Mouse (Mus musculus) heart, embryonic 15.5 days (tissue): ENCODE results near the gene Ndufb6. TPM values are rescaled to one million over a fixed set of nuclear protein-coding genes. Genes with fewer than 3 reads are reported as not detected.
"Not testable (repeated sequence)": the region's sequence is repeated elsewhere in the genome, so short reads cannot be mapped to it uniquely, and the experiment has no call there.

Source experiments
- ATAC-seq: fragments of 200-750 bp; cut with Nextera tagmentation; replicated peaks from 2 replicates; pipeline ENCODE4 v1.8.0; 2017; ENCODE audit warnings: low read depth, moderate TSS enrichment; ENCODE audit not compliant: insufficient number of reproducible peaks, insufficient read depth, low FRiP score
- H3K27ac ChIP-seq: fragments of 300-500 bp; sonication (generic); 2 replicates; pipeline ENCODE4 v1.5.1; 2015; ENCODE audit warnings: mild to moderate bottlenecking, inconsistent platforms
- H3K27me3 ChIP-seq: fragments of 300-500 bp; sonication (generic); 2 replicates; pipeline ENCODE4 v1.6.1; 2015; ENCODE audit warnings: inconsistent platforms
- H3K36me3 ChIP-seq: fragments of 300-500 bp; sonication (generic); 2 replicates; pipeline ENCODE4 v1.6.1; 2015; ENCODE audit warnings: mild to moderate bottlenecking, inconsistent platforms
- H3K4me1 ChIP-seq: fragments of 300-500 bp; sonication (generic); replicated peaks from 2 replicates; pipeline ENCODE4 v1.6.1; 2015; ENCODE audit warnings: inconsistent platforms
- H3K4me2 ChIP-seq: fragments of 300-500 bp; sonication (generic); 2 replicates; pipeline ENCODE4 v1.6.1; 2015; ENCODE audit warnings: inconsistent platforms, mild to moderate bottlenecking, moderate library complexity
- H3K4me3 ChIP-seq: fragments of 300-500 bp; sonication (generic); 2 replicates; pipeline ENCODE4 v1.5.1; 2015; ENCODE audit warnings: mild to moderate bottlenecking, inconsistent platforms
- H3K9ac ChIP-seq: fragments of 300-500 bp; sonication (generic); 2 replicates; pipeline ENCODE4 v1.6.1; 2015; ENCODE audit warnings: mild to moderate bottlenecking, inconsistent platforms
- H3K9me3 ChIP-seq: fragments of 300-500 bp; sonication (generic); replicated peaks from 2 replicates; pipeline ENCODE4 v1.6.1; 2016; ENCODE audit warnings: inconsistent platforms
- WGBS: fragments of 180-500 bp; shearing (Covaris S2); methylation state at CpG from one replicate; pipeline ENCODE4 v1.1.7; 2015; ENCODE audit warnings: mixed read lengths; 5-methylcytosine and 5-hydroxymethylcytosine counted together
- polyA plus RNA-seq: library from polyadenylated mRNA; unstranded; fragments of >200 nt; fragmentation: Nextera tagmentation; extraction: Ambion mirVana; gene quantifications from 2 replicates; pipeline ENCODE4 v1.2.1, GENCODE M21; 2015

Gene Ndufb6
- polyA plus RNA-seq, 1 experiment from 2014 or later = 594 TPM

GRCm38 (mm10) chr4:40291511-40291910 lies 12.3 kb upstream of the Ndufb6 start:
- not testable (repeated sequence) for ATAC-seq, H3K4me3 ChIP-seq, H3K36me3 ChIP-seq, H3K9ac ChIP-seq, H3K4me1 ChIP-seq, H3K27me3 ChIP-seq, H3K9me3 ChIP-seq, H3K4me2 ChIP-seq, H3K27ac ChIP-seq
- 75% methylated on average over 11 of the region's 11 CpGs for WGBS

GRCm38 (mm10) chr4:40289046-40289445 lies 9.8 kb upstream of the Ndufb6 start:
- Histone ChIP-seq H3K4me3 (no peak overlapping the region), H3K27me3 (no peaks in the 10 kb centered on the region), H3K9ac (no peak overlapping the region), H3K4me2 (no peak overlapping the region), H3K9me3 (no peaks in the 10 kb centered on the region), H3K27ac (no peak overlapping the region), H3K36me3 (no peaks in the 10 kb centered on the region), H3K4me1 (no peaks in the 10 kb centered on the region)
- ATAC-seq = no peak
- 75% methylated on average over 2 of the region's 2 CpGs for WGBS

GRCm38 (mm10) chr4:40287415-40287814 lies 8.2 kb upstream of the Ndufb6 start:
- no peak overlapping the region for H3K9ac ChIP-seq
- H3K9me3 ChIP-seq = no peaks in the 10 kb centered on the region
- H3K27me3 ChIP-seq = no peaks in the 10 kb centered on the region
- no peaks in the 10 kb centered on the region for H3K4me1 ChIP-seq
- no peaks in the 10 kb centered on the region for H3K36me3 ChIP-seq
- no peak overlapping the region for H3K4me2 ChIP-seq
- no peak overlapping the region for H3K4me3 ChIP-seq
- no peak overlapping the region for H3K27ac ChIP-seq
- WGBS = 64% methylated on average over 6 of the region's 6 CpGs
- no peak for ATAC-seq

DNA sequence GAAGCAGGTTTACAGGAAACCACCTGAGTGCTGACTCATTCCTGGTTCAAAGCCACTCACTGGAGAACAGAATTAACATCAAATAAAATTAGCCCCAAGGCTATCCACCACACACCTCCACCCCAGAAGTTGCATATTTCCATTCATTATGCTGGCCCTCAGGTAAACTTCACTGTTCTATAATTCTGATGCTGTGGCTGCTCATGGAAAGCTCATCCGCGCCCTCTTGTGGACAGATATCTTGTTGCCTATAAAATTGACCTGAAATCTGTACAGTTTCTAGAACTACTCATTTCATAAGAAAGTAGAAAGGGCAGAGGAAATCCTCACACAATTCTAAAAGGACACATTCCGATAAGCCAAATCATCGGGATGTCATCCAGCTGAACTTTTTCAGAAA lies 6.4 kb upstream of the Ndufb6 start:
- H3K27me3 ChIP-seq = no peaks in the 10 kb centered on the region
- no peak for ATAC-seq

DNA sequence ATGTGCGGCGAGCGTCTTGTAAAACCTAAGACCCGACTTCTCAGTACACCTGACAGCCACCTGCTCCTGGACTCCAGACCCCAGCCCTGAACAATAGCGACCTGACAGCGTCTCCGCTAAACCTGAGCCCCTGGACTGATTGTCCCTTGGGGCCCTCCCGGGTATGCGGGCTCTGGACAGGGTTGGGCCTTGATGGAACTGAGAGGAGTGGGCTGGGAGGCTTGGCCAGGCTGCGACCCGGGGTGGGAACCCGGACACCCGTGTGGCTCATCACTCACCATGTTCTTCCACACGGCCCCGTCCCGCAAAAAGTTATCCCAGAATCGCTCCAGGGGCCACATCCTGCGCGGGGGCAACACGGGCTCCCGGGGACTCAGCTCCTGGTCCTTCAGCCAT lies 343 bp downstream of the Ndufb6 start:
- H3K9me3 ChIP-seq = no peaks in the 10 kb centered on the region
- under 1% methylated on average over 21 of the region's 21 CpGs for WGBS
- H3K4me3 ChIP-seq = peak overlapping the region; percentile 78
- peak overlapping the region; percentile 83 for H3K9ac ChIP-seq
- ATAC-seq = peak; percentile 61
- peak overlapping the region; percentile 85 for H3K27ac ChIP-seq
- peaks cover 23% of the 10 kb centered on the region for H3K36me3 ChIP-seq
- H3K27me3 ChIP-seq = no peaks in the 10 kb centered on the region
- H3K4me1 ChIP-seq = peaks cover 12% of the 10 kb centered on the region
- peak overlapping the region; percentile 83 for H3K4me2 ChIP-seq

More for the DNA sequence above, 6.4 kb upstream of the Ndufb6 start:
- 15% methylated on average over 4 of the region's 4 CpGs for WGBS
- no peak overlapping the region for H3K27ac ChIP-seq
- H3K9ac ChIP-seq = no peak overlapping the region
- H3K4me2 ChIP-seq = no peak overlapping the region
- no peak overlapping the region for H3K4me3 ChIP-seq
- no peaks in the 10 kb centered on the region for H3K36me3 ChIP-seq
- H3K4me1 ChIP-seq = no peaks in the 10 kb centered on the region
- H3K9me3 ChIP-seq = no peaks in the 10 kb centered on the region

DNA sequence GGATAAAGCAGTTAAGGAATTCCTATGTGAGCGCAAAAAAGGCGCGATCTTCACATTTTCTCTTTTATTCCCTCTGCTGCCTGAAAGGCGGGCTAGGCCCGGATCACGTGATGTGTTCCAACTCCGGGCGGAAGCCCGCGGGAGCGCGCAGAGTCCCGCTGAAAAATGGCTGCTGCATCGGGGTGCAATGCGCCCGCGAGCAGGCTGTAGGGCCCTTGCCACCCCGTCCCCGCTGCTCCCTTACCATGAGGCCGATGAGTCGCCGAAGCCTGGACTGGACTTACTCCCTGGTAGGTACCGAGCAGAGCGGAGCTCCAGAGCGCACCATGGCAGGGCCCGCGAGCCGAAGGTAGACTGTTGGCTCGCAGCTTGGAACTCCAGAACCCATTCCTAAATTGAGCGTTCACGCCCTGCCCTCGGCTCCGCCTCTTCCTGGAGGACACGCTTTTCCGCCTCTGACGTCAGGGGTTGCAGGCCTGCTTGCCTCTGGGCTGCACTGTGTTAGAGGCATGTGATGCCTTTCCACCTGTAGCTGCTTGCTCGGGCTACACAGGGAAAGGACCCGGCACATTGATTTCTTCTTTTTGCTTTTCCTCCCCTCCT lies 9.7 kb downstream of the Ndufb6 start, which contains the start of the genes Smim27 and Topors:
Gene Smim27, plus strand, starts transcription at position 150 of the 603 bp plus-strand sequence.
Gene Topors, minus strand, starts transcription at position 421 of the 603 bp plus-strand sequence.
- peak within 1 kb of the TSS; percentile 76 for H3K4me3 ChIP-seq
- peak; percentile 97 for ATAC-seq
- peak within 1 kb of the TSS; percentile 90 for H3K9ac ChIP-seq
- peaks cover 7% of the 10 kb centered on the region for H3K36me3 ChIP-seq
- peaks cover 29% of the 10 kb centered on the region for H3K4me1 ChIP-seq
- peak within 1 kb of the TSS; percentile 92 for H3K4me2 ChIP-seq
- under 1% methylated on average over 38 of the region's 38 CpGs for WGBS
- no peaks in the 10 kb centered on the region for H3K9me3 ChIP-seq
- H3K27ac ChIP-seq = peak within 1 kb of the TSS; percentile 98
- H3K27me3 ChIP-seq = no peaks in the 10 kb centered on the region

- no peak for ATAC-seq
- Histone ChIP-seq H3K27ac (peak overlapping the region; percentile 98), H3K9me3 (no peaks in the 10 kb centered on the region), H3K4me2 (peak overlapping the region; percentile 92), H3K4me1 (peaks cover 31% of the 10 kb centered on the region), H3K9ac (peak overlapping the region; percentile 90), H3K27me3 (no peaks in the 10 kb centered on the region), H3K4me3 (peak overlapping the region; percentile 76), H3K36me3 (peaks cover 5% of the 10 kb centered on the region; the same call in 1 of the 2 replicates)
- WGBS = 0% methylated on average over 16 of the region's 16 CpGs
These were observed 10.4 kb downstream of the Ndufb6 start for GRCm38 (mm10) chr4:40268835-40269234.

GRCm38 (mm10) chr4:40268204-40268813 lies 10.9 kb downstream of the Ndufb6 start:
- under 1% methylated on average over 50 of the region's 50 CpGs for WGBS

GRCm38 (mm10) chr4:40267681-40268080 lies 11.5 kb downstream of the Ndufb6 start:
- WGBS = 56% methylated on average over 7 of the region's 7 CpGs
- H3K9me3 ChIP-seq = no peaks in the 10 kb centered on the region
- peak overlapping the region; percentile 76 for H3K4me3 ChIP-seq
- peak overlapping the region; percentile 98 for H3K27ac ChIP-seq
- H3K4me2 ChIP-seq = peak overlapping the region; percentile 92
- no peak for ATAC-seq
- peak overlapping the region; percentile 90 for H3K9ac ChIP-seq
- no peaks in the 10 kb centered on the region for H3K27me3 ChIP-seq
- peaks cover 31% of the 10 kb centered on the region for H3K4me1 ChIP-seq
- H3K36me3 ChIP-seq = peaks cover 7% of the 10 kb centered on the region

More at GRCm38 (mm10) chr4:40268204-40268813, 10.9 kb downstream of the Ndufb6 start:
- Histone ChIP-seq H3K9me3 (no peaks in the 10 kb centered on the region), H3K36me3 (peaks cover 5% of the 10 kb centered on the region; the same call in 1 of the 2 replicates), H3K9ac (peak overlapping the region; percentile 90), H3K4me2 (peak overlapping the region; percentile 92), H3K27ac (peak overlapping the region; percentile 98), H3K4me3 (peak overlapping the region; percentile 76), H3K4me1 (peaks cover 31% of the 10 kb centered on the region), H3K27me3 (no peaks in the 10 kb centered on the region)
- peak; percentile 71 for ATAC-seq

- 48% methylated on average over 1 of the region's 1 CpGs for WGBS
- Histone ChIP-seq H3K9me3 (no peaks in the 10 kb centered on the region), H3K4me2 (no peak overlapping the region), H3K27ac (no peak overlapping the region), H3K36me3 (peaks cover 32% of the 10 kb centered on the region), H3K9ac (no peak overlapping the region), H3K27me3 (no peaks in the 10 kb centered on the region), H3K4me3 (no peak overlapping the region), H3K4me1 (peaks cover 31% of the 10 kb centered on the region)
- no peak for ATAC-seq
These were observed 14.9 kb downstream of the Ndufb6 start for GRCm38 (mm10) chr4:40264321-40264720.

GRCm38 (mm10) chr4:40254385-40255103 lies 24.7 kb downstream of the Ndufb6 start:
- H3K36me3 ChIP-seq = peaks cover 14% of the 10 kb centered on the region
- no peaks in the 10 kb centered on the region for H3K9me3 ChIP-seq
- no peak overlapping the region for H3K4me3 ChIP-seq
- H3K4me2 ChIP-seq = no peak overlapping the region
- H3K27ac ChIP-seq = no peak overlapping the region
- H3K4me1 ChIP-seq = no peaks in the 10 kb centered on the region
- H3K27me3 ChIP-seq = no peaks in the 10 kb centered on the region
- ATAC-seq = no peak
- 80% methylated on average over 8 of the region's 8 CpGs for WGBS
- no peak overlapping the region for H3K9ac ChIP-seq
